Mouse (Mus musculus) layer of hippocampus, adult 18-20 months (tissue): ENCODE measurements at regions not wholly inside any gene's neighbourhood (a gene's known extent, or its start where the extent isn't known, plus 50 kb on each side); places are given as distances from the start of the nearest gene placed in this dataset.
"Not testable (repeated sequence)": the region's sequence is repeated elsewhere in the genome, so short reads cannot be mapped to it uniquely, and the experiment has no call there.

Experiments
- DNase-seq, 2 experiments: peaks; one replicate each; pipeline ENCODE4 v3.0.0; 2022; ENCODE audit warnings: low spot score in 2 of 2

GRCm38 (mm10) chr6:3201507-3201906 is 197.9 kb downstream of the Samd9l start:
- not testable (repeated sequence) for DNase-seq

DNA sequence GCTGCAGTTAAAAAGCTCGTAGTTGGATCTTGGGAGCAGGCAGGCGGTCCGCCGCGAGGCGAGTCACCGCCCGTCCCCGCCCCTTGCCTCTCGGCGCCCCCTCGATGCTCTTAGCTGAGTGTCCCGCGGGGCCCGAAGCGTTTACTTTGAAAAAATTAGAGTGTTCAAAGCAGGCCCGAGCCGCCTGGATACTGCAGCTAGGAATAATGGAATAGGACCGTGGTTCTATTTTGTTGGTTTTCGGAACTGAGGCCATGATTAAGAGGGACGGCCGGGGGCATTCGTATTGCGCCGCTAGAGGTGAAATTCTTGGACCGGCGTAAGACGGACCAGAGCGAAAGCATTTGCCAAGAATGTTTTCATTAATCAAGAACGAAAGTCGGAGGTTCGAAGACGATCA is 198.3 kb downstream of the Samd9l start:
- peak in 1 of 2 experiments; percentile 61 for DNase-seq

DNA sequence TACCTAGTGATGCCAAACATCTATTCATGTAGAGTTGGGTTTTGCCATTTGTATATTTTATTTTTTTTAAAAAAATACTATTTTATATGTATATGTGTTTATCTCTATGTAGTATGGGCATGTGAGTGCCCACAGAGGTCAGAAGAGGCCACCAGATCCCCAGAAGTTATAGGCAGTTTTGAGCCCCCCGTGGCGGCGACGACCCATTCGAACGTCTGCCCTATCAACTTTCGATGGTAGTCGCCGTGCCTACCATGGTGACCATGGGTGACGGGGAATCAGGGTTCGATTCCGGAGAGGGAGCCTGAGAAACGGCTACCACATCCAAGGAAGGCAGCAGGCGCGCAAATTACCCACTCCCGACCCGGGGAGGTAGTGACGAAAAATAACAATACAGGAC is 198.8 kb downstream of the Samd9l start:
- DNase-seq: peak; percentile 23 to 35

- DNase-seq: not testable (repeated sequence)
These were observed 206.9 kb downstream of the Samd9l start for GRCm38 (mm10) chr6:3192424-3192820.

DNA sequence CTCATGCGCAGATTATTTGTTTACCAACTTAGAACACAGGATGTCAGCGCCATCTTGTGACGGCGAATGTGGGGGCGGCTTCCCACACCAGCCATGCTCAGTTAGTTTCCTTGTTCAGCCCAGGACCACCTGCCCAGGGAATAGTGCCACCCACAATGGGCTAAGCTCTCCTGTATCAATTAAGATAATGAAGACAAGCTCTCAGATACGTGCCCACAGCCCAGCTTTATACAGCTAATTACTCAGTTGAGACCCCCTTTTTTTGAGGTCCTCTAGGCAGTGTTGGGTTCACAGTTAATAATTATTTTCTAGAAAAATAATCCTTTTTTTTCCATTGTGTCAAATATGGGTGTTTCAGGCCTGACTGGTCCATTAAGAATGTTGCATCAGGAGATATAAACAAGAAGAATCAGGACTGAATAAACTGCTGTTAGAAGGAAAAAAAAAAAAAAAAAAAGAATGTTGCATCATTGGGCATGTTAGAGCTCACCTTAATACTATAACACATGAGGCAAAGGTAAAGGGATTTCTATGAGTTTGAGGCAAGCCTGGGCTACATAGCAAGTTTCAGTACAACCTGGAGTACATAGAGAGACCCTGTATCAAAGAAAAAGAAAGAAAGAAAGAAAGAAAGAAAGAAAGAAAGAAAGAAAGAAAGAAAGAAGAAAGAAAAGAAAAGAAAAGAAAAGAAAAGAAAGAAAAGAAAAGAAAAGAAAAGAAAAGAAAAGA is 207.5 kb downstream of the Samd9l start:
- DNase-seq: not testable (repeated sequence)

- DNase-seq: peak in 1 of 2 experiments; percentile 49
These were observed 215.6 kb downstream of the Samd9l start for GRCm38 (mm10) chr6:3183819-3184199.

DNA sequence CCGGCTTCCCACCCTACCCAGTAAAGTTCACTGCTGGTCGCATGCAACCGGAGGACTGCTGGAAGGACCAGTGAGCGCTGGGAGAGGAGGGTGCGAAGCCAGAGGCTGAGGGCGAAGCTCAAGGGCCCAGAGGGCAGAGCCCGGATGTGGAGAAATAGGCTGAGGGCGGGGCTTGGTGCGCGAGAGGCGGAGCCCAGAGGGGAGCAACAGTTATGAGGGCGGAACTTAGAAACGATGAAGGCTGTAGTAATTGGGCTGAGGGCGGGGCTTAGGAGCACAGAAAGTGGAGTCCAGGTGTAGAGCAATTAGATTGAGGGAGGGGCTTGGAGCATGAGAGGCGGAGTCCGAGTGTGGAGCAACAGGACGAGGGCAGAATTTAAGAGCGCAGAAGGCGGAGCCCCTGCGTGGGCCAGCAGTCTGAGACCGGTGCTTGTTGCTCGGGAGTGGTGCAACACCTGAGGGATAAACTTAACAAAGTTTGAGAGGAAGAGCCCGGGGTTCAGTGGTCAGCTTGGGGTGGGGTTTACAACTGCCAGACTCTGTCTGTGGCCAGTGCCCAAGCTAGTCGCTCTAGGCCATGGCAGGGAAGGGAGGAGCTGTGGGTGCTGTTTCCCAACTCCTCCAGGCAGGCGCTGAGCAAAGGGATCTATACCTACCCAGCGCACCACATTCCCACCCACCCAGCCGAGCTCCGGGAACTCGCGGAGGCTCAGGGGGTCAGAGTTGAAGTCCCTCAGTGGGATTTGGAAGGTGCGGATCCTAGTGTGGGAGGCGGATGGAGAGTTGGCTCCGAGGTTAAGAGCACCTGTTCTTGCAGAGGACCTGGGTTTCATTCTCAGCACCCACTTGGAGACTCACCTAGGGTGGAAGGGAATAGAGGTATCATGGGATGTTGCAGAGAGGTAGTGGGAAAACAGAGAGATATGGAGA is 216.2 kb downstream of the Samd9l start:
- no peak for DNase-seq

GRCm38 (mm10) chr6:3182424-3182841 is 216.9 kb downstream of the Samd9l start:
- not testable (repeated sequence) for DNase-seq

GRCm38 (mm10) chr6:3179603-3180348 is 219.6 kb downstream of the Samd9l start:
- not testable (repeated sequence) for DNase-seq

- DNase-seq: not testable (repeated sequence)
These were observed 229.9 kb downstream of the Samd9l start for GRCm38 (mm10) chr6:3169479-3169878.

GRCm38 (mm10) chr6:3166149-3166548 is 233.2 kb downstream of the Samd9l start:
- not testable (repeated sequence) for DNase-seq

DNA sequence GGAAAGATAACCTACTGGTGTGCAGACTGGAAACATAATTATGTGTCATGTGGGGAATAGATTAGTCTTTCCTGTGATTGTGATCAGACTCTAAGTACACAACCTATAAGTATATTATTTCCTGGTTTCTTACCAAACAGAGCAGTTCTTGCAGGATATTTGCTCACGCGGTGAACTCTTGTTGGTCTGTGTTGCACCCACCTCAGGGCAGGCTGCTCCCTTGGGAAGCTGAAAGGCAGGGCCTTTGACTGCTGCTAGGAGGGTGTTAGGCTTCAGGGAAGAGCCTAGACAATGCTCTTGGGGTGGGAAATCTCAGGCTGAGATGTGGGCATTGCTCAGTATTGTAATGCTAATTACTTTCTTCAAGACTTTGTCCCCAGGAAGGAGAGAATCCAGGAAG is 247.5 kb downstream of the Samd9l start:
- DNase-seq: not testable (repeated sequence)

GRCm38 (mm10) chr6:3137823-3138222 is 261.5 kb downstream of the Samd9l start:
- not testable (repeated sequence) for DNase-seq

DNA sequence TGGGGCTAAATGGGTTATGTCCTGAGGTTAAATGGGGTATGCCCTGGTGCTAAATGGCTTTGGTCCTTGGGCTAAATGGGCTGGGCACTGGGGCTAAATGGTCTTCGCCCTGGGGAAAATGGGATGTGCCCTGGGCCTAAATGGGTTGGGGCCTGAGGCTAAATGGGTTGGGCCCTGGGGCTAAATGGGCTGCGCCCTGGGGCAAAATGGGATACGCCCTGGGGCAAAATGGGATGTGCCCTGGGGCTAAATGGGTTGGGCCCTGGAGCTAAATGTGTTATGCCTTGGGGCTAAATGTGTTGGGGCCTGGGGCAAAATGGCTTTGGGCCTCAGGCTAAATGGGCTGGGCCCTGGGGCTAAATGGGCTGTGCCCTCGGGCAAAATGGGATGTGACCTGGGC is 265.6 kb downstream of the Samd9l start:
- DNase-seq: not testable (repeated sequence)

DNA sequence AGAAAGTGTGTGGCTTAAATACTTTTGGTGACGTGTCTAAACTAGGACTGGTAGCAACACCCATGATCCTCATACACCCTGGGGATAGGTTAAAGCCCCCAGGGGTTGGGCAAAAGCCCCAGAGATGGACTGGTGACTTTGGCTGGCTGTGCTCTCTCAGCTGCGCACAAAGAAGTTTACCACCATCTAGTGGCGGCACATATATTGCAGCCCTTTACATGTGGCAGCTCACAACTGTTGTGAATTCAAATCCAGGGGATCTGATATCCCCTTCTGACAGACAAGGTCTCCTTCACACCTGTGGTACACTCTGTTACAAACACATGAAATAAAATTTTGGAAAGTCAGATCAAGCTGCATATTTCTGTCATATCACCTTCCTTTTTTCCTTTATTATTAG is 283.1 kb downstream of the Samd9l start:
- not testable (repeated sequence) for DNase-seq
